Mouse (Mus musculus) heart, postnatal 4 days (tissue): ENCODE measurements around the gene Ess2. TPM values are rescaled to one million over a fixed set of nuclear protein-coding genes. Genes with fewer than 3 reads are reported as not detected.
"Not testable (repeated sequence)": the region's sequence is repeated elsewhere in the genome, so short reads cannot be mapped to it uniquely, and the experiment has no call there.

ENCODE experiments used
- DNase-seq: peaks from one replicate; pipeline ENCODE4 v3.0.0; 2021
- total RNA-seq, 2 experiments: library from RNA; stranded (reverse); gene quantifications; 2 replicates each; pipeline ENCODE4 v1.2.3; 2021

The Ess2 gene
- 10 to 100 TPM; 18.3 to 18.8 TPM for total RNA-seq

DNA sequence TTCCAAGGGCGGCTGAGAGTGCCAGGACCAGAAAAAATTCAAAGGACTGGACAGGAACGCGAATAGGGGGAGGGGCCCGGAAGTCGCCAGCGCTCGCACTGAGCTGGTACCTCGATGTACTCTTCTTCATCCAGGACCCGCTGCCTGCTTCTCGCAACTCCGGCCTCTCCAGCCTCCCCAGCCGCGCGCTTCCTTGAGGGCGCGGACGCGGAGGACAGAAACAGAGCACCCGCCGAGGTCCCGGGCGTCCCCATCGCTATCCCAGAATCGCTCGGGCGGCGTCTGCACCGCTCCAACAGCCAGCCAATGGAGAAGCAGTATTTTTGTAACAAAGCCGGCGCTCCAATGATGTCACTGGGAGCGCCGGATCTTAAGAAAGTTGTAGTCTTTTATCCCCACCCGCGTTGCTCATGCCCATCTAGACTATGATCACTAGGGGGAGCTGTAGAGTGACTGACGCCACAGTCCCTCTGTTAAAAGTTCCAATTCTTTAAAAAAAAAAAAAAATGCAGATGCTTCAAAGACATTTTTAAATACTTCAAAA is at the start of gene Ess2:
TSS of gene Ess2 (minus strand) at position 297 of the 544 bp plus-strand sequence.
- DNase-seq, result peak; percentile 90

DNA sequence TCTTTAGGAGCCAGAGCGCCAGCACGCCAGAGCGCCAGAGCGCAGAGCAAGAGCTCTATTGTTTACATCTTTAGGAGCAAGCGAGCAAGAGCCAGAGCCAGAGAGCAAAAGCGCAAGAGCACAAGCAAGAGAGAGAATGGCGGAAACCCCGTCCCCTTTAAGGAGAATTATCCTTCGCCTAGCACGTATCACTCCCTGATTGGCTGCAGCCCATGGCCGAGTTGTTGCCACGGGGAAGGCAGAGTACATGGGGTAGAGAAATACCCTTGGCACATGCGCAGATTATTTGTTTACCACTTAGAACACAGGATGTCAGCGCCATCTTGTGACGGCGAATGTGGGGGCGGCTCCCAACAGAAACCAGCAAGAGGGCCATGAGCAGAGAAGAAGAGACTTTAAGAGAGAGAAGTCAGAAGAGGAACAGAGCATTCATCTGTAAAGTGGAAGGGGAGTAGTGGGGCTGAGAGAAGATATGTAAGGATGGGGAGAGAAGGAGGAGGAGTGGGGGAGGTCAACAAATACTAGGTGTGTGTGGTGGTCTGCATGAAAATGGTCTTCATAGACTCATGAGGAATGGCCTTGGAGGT is 45.0 kb upstream of the Ess2 start:
- not testable (repeated sequence) for DNase-seq

DNA sequence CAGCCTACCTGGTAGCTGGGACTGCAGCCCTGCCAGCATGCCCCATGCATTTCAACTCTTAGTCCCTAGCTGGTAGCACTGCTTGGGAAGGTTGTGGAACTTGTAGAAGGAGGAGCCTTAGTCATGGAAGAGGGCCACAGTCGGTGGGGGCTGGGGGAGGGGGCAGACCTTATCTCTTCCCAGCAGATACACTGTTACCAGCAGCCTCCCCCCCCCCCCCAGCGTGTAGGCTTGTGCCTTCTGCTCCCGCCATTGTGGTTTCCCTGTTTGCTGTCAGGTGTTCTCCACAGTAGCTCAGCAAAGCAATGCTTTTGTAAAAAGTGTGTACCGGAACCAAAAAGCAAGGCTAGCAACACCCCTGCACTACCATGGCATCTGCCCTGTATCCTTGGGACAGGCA is 40.5 kb upstream of the Ess2 start:
- no peak for DNase-seq

DNA sequence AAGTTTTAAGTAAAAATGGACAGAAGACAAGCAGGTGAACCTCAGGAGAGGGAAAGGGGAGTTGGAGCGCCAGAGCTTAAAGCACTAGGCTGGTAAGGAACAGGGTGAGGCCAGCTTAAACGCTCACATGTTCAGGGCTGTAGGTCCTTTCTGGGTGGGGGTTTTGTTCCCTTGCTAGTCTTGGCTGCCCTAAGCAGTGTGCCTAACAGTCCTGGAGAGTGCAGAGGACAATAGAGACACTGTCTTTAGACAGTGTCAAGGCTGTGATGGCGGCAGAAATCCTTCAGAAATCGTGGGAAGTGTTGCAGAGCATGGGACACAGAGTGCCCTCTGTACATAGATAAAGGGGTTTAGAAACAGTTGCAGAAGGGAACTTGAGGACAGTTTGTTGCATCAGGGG is 38.9 kb upstream of the Ess2 start:
- no peak for DNase-seq

DNA sequence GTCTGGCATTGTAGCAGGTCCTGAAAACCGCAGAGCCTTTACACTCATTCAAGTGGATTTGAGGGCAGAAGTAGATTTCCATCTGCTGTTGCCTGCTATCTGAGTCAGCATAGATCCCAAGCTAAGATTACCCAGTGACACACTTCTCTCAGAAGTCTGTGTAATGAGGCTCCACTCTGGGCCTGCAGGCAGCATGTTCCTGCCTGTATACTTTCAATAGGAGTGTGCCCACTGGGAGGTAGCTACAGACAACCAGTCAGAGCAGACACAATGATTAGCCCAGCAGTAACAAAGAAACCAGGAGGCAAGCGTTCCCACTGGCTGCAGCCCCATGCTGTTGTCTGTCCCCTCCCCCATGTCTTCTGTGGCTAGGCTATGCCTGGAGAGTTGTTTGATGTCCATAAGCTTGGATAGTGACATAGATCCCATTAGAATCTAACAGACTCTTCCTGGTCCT is 38.3 kb upstream of the Ess2 start:
- DNase-seq, result no peak

DNA sequence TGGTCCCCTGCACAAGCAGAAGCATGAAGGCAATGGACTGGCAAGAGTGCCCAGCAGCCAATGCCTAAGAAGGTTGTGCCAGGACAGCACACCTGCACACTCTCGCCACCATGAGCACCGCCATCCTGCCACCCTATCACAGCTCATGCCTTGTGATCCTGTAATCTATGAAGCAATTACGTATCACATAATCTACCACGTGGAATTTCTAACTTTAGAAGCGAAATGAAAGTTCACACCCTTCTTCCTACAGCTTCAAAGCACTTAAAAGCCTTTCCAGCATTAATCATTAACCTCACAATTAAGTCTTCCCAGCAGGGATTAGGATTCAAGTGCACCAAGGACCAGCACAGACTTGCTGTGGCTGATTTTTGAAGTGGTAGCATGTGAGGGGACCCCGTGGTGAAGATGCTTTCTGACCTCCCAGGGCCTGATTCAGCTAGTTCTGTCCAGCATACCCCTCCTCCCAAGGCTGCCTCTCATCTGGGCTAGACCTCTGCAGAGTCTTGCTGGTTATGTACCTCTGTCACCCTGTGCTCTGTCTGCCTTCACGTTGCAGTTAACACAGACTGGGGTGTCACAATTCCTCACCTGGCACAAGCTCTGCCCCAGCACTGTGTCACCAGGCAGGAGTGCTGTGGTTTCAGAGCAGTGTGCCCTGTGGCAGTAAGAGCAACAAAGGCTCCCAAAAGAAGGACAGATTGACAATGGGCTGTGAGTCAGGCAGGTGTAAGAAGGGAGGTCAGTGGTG is 34.1 kb upstream of the Ess2 start:
- DNase-seq, result no peak

DNA sequence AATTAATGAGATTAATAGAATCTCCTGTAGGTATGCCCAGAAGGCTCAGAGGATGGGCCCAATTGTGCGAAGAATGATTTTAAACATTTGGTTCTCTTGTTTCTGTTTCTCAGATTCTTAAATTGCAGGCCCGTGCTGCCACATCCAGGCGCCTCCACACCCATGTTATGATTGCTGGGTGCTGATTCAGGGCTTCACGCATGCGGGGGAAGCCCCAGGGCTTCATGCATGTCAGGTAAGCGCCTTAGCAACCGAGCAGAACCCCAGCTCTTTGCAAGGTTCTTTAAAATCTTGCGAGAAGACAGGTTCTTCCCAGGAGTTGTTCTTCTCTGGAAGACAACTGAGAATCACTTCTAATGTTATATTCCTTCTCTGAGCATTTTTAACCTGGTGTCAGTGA is 32.3 kb upstream of the Ess2 start:
- no peak for DNase-seq

DNA sequence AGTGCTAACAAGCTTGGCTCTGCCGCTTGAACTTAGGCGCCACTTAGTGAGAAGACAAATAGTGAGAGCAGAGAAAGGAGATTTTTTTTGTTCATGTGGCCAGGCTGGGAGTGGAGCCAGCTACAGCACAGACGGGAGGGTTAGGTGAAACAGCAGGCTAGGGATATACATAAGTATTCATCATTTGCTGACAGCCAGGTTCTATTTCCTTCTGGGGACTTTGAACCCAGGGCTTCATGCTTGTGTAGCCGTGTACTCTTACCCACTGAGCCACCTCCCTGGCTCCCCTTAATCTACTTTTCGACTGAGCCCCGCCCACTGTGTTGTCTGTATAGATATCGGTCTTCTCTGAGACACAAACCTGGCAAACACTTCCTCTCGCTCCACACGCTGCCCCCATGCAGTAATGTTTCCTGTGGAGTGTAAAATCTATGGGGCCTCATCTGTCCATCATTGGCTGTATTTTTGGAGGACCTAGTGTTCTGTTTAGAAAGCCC is 28.2 kb upstream of the Ess2 start:
- no peak for DNase-seq

DNA sequence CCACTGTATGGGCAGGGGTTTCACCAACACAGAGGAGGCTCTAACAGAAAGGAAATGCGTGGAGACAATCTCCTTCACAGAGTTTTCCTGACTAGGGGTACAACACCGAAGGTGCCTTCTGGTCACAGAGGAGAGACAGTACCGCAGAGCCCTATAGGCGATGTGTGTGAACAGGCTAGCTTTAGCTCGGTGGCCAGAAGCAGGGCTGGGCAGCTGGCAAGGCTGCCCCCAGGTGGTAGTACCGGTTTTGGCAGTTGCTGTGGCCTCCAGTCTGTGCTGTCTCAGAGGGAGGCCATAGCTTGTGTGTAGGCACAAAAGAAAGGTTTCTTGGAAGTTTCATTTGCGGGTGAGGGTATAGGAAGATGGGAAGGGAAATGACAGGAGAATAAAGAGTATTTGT is 27.7 kb upstream of the Ess2 start:
- peak; percentile 72 for DNase-seq

DNA sequence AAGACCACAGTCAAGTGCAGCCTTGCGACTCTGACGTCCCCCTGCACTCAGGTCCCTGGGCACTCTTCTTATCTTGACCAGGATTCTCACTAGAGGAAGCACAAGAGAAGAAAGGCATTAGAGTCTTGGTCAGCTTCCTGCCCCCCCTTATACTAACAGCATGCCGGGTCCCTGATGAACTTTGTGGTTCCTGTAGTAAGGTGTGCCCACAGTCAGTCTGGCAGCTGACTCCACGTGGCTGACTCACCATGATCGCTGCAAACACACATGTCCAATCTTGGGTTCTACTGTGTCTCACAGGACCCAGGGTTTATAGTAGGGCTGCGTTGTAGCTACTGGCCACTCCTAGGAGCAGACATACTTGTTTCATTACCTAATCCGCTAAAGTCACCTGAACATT is 27.0 kb upstream of the Ess2 start:
- no peak for DNase-seq

DNA sequence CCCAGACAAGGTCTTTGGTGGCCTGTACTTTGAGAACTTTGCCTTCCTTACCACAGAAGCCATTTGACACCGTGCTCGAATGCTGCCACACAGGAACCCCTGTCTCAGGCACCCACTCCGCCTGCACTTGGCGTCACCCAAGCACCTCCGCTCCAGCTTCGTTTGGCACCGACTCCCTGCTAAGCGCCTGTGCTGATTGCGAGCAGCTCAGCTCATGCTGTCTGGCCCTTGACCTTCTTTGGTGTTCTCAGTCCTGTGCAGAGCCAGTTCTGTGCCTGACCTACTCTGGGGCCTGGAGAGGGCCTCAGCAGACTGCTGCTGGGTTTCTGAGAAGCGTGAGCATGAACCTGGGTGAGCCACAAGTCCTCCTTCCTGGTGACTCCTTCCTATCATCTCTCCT is 25.6 kb upstream of the Ess2 start:
- no peak for DNase-seq

DNA sequence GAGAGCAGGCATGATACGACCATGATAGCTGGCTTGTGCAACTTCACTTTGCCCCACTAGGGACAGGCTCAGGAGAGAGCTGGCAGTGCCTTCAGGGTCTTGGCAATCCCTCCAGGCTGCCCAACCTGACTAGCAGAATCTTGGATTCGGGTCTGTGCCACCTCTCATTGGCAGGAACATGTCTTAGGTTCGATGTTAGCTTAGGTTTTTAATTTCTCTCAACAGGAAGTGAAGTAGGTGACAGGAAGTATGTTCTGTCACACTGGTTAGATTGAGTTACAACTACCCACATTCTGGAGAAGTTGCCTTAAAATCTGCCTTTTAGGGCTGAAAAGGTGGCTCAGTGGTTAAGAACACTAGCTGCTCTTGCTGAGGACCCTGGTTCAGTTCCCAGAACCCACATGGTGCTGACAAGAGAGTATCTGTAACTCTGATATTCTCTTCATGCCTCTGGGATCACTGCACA is 23.3 kb upstream of the Ess2 start:
- no peak for DNase-seq

DNA sequence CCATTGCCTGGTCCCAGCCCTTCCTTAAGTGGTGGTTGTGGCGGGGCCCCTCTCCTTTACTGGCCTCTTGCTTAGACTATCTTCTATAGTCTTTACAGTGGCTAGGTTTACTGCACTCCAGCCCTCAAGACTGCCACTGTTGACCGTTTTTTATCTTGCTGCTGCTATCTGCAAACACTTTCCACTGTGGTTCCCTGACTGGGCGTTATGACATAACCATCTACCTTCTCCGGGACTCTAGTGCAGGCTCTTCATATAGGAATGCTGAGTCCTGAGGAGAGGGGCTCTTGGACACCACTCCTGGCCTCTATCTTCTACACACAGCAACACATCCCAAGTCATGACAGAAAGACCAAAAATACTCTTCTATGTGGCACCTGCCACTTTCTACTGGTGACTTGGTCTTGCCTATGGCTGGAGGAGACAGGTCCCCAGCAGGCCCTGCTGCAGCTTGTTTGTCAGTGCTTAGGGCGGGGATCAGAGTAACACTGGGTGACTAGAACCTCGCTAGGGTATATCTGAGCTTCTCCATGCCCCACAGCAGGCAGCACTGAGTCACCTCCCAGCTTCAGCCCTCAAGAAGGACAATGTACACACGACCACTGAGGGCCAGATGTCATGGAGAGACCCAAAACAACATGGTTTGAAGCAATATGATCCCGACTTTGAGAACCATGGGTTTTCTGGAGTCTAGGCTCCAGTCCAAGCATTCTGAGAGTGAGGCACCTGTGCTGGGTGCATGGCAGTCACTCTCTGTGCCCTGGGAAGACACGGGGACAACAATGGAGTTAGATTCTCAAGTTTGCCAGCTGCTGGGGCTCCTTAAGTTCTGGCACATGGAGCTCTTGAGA is 22.7 kb upstream of the Ess2 start:
- no peak for DNase-seq

DNA sequence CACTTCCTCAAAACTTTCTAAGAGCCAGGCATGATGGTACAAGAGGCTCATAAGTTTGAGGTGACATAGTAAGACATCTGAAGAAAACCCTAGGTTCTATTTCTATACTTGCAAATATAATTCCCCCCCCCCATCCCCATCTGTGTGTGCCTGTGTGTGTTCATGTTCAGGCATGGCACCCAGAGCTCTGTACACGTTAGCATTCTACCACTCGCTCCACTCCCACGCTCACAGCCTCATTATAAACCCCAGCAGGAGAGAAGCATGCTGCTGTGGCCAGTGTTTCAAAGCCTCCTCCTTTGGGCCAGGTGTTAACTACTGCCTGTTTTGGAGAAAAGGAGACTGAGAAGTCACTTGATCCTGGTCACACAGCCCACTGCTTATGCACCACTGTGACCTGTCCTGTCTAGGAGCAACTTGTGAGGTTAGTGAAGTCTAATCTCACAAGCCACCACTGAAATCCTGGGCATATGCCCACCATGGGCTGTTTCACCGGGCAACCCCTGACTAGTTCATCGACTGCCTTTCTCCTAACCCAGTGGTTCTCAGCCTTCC is 20.8 kb upstream of the Ess2 start:
- DNase-seq, result no peak

DNA sequence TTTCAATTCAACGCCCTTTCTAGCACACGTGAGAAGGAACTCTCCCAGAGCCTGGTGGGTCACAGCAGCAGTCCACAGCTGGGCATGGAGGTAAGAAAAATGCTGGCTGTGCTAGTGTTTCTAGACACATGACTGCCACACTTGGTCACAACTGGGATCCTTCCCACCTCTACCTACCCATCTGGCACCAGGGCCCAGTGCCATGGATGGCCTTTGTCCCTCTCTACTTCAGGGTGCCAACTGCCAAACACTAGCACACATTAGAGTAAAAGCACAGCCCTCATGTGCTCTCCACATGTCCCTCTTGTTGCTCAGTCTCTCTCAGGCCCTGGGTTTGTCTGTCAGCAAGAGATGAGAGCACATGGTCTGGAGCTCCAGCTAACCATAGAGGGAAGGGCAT is 18.5 kb upstream of the Ess2 start:
- DNase-seq, result no peak

DNA sequence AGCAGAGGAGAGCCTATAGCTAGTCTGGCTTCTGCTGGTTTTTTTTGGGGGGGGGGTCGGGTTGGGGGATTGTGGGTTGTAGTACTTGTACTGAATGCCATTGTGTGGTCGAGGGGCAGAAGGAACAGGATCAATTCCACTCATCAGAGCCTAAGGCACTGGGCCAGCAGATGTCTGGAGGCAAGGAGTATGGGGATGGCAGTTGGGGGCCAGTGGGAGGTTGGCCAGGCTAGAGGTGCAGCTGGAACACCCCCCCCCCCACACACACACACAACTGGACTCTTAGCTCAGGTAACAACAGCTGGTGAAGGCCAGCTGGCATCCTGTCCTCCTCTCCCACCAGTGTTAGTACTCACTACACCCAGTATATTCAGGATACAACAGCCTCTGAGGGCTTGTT is 18.1 kb upstream of the Ess2 start:
- no peak for DNase-seq

DNA sequence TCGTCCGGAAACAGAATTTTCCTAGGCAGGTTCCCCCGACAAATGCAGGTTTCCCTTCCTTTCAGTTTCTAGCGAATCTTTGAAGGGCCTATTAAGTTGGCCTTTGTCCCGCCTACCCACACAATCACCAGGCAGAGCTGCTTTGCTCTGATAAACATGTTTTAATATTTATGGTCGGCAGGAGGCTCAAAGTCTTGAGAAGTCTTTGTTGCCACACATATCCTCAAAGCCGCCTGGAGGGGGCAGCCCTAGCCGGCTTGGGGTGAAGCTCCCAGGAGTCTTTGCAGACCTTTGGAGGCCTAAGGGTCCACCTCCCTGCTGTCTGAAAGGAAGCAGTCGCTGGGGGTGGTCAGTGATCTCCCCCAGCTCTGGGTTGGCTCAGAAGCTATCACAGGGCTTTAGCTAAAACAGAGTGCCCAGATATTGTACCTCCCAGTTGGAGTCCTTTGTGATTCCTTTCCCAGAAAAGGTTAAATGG is 17.5 kb upstream of the Ess2 start:
- DNase-seq, result peak; percentile 81

DNA sequence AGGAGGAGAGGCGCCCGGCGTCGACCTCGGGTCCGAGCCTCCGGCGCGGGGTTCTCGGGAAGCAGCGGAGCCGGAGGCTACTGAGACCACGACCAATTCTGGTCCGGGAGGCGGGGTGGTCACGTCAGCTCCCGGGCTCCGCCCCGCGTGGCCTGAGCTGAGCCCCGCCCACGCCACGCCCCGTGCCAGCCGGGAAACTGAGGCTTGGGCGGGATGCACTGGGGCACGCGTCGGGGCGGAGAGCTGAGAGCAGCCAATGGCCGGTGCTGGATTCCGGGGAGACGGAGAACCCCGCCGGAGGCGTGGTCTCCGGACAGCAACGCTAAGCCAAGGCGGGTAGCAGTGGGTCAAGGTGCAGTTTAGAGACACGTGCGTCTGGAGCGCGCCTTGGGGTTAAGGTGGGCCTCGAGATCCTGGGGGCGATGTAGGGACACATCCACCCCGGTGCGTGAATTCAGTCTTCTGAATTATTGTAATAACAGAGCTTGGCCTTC is 17.0 kb upstream of the Ess2 start, which contains the start of gene Slc25a1:
TSS of gene Slc25a1 (minus strand) at position 133 of the 494 bp plus-strand sequence.
- peak; percentile 70 for DNase-seq

DNA sequence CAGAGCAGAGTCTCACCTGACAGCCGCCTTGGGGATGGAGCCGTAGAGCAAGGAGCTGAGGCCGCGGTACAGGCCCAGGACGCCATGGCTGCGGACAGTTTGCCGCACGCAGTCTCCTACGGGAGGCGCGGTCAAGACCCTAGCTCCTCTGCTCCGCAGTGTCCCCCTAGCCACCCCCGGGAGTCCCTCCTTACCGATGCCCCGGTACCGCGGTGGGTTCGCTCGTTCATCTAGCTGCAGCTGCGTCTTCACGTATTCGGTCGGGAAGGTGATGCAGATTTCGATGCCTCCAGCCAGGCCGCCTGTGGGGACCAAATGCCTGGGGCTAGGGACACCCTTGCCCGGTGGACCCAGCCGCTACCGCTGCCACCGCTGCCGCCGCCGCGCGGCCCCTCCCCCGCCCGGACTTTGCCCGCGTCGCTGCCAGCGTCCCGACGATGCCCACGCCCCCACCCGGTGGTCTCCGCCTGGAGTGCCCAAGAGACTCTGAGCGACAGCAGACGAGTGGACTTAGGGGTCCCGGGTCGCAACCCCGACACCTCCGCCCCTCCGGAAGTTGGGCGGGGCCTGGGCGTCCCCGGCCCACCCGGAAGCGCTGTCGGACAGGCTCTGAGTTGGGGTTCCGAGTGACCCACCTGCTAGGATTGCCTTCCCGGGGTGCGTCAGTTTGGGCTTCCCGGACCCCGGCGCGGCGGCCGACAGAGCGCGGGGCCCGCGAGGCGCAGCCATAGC is 16.4 kb upstream of the Ess2 start:
- peak; percentile 52 for DNase-seq

DNA sequence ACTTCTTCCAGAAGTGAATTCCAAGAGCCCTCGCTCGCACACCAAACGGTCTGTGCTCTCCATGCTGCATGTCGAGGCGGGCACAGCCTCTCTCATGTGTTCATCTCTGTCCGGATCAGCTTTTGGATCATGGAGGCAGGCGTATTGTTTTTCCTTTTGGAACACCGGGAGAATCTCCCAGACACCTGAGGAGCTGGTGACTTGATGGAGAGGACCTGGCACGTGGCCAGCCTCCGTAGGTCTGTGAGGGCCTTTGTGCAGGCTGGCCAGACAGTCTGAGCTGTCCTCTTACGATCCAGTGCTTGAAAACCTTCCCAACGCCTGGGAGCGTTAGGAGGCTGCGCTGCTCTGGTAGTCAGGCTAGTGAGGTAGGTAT is 11.0 kb upstream of the Ess2 start:
- DNase-seq, result no peak
